10 mouse cellular contexts compared by ENCODE assay signal in the genomic region with DNA sequence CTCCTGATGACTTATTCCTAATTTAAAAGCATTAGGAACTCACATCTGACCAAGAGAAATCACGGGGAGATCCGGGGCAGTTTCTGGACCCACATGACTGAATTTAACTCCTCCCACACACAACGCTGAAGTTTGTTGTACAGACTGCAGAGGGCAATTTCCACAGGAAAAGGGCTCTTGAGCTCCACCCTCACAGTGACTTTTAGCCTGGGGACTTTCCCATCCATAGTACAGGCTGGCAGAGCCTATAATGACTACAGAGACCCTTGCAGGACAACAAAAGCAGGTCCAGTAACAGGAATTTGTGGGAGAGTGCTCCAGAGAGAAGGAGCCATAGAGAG. TPM values are rescaled to one million over a fixed set of nuclear protein-coding genes. Genes with fewer than 3 reads are reported as not detected.
A peak's percentile ranks its signal among the peaks of the same experiment; 100 is the strongest.
DNase-seq lines count a peak whose midpoint lies in the region; ATAC-seq and TF ChIP-seq lines count a peak whose summit lies in the region.
"Had no signal": no experiment of that assay in that cellular context is flagged by ENCODE, and none has a peak within 500 bp of the region (broad histone marks: within the 10 kb centered on the region; RNA-seq: fewer than 3 reads in every experiment).

No protein-coding gene starts in this region.

- no peak overlapping the region for H3K4me3 ChIP-seq in lung, adult 2 months (replicated peaks; ENCODE audit: extremely low read depth, low read depth, low read length)
- no peak overlapping the region for H3K4me3 ChIP-seq in hindbrain, embryonic 13.5 days

- no peak for TF ChIP-seq CTCF in lung, adult 2 months (IDR thresholded peaks at IDR 0.05; ENCODE audit: insufficient read depth, low read length)

- no peaks in the 10 kb centered on the region for H3K36me3 ChIP-seq in splenic B cell, adult 2 months (ENCODE audit: control insufficient read depth, insufficient read depth, low read length, poor library complexity, severe bottlenecking)
- no peaks in the 10 kb centered on the region for H3K36me3 ChIP-seq in hindbrain, embryonic 13.5 days

- no peaks in the 10 kb centered on the region for H3K27me3 ChIP-seq in splenic B cell, adult 2 months (ENCODE audit: control insufficient read depth, insufficient read depth, low read length, poor library complexity, severe bottlenecking)
- no peaks in the 10 kb centered on the region for H3K27me3 ChIP-seq in hindbrain, embryonic 13.5 days

- TF ChIP-seq POLR2A in lung, adult 2 months (IDR thresholded peaks at IDR 0.05; ENCODE audit: borderline replicate concordance, extremely low read depth, low read depth, low read length), result no peak

- DNase-seq in lung, adult 18-20 months, result peak; percentile 19 to 23
- no peak for DNase-seq in lung, adult 2 months
- peak; percentile 30 for DNase-seq in fibroblast of lung, adult 2 months (ENCODE audit: low read depth)
- DNase-seq in kidney, postnatal 36 days, result peak; percentile 45 to 51
- DNase-seq in splenic B cell, adult 2 months (ENCODE audit: low read depth, low spot score), result peak; percentile 84
- no peak for DNase-seq in embryo, embryonic 10.5 days (ENCODE audit: low spot score)
- DNase-seq in urinary bladder, adult 2 months (ENCODE audit: low spot score), result no peak
- DNase-seq: adrenal gland, postnatal 25 days; layer of hippocampus, adult 9-11 months had no signal

- H3K4me2 ChIP-seq in hindbrain, embryonic 13.5 days, result no peak overlapping the region

- no peak overlapping the region for H3K27ac ChIP-seq in hindbrain, embryonic 13.5 days

- 3% methylated on average over 3 of the region's 3 CpGs for WGBS in lung, adult 2 months
- 54% methylated on average over 3 of the region's 3 CpGs for WGBS in hindbrain, embryonic 13.5 days

- no peak for ATAC-seq in hindbrain, embryonic 13.5 days (ENCODE audit: low FRiP score)

- H3K9ac ChIP-seq in hindbrain, embryonic 13.5 days, result no peak overlapping the region

- H3K9me3 ChIP-seq in hindbrain, embryonic 13.5 days, result no peaks in the 10 kb centered on the region

- H3K4me1 ChIP-seq in lung, adult 2 months (ENCODE audit: control insufficient read depth, insufficient read depth, low read length), result peaks cover 5% of the 10 kb centered on the region
- no peaks in the 10 kb centered on the region for H3K4me1 ChIP-seq in hindbrain, embryonic 13.5 days (replicated peaks)

RNA-seq across cellular contexts. Expression of a gene that starts 28.1 kb away (rescaled TPM):
- polyA plus RNA-seq in lung, adult 2 months (2012; rRNA removed), result 24.4 and 25.2 TPM in 2 replicates
- polyA plus RNA-seq in hindbrain, embryonic 13.5 days (2015; fragmentation: Nextera tagmentation; extraction: Ambion mirVana), result 13.5 and 14.4 TPM in 2 replicates
- 25.7 and 38.1 TPM in 2 replicates for polyA plus RNA-seq in urinary bladder, adult 2 months (2012; rRNA removed)

RNA-seq across cellular contexts. Expression of a gene that starts 29.7 kb away (rescaled TPM):
- 15.1 and 16.3 TPM in 2 replicates for polyA plus RNA-seq in lung, adult 2 months (2012; rRNA removed)
- polyA plus RNA-seq in hindbrain, embryonic 13.5 days (2015; fragmentation: Nextera tagmentation; extraction: Ambion mirVana), result 1.7 and 2.1 TPM in 2 replicates
- 3.4 and 5.3 TPM in 2 replicates for polyA plus RNA-seq in urinary bladder, adult 2 months (2012; rRNA removed)

RNA-seq across cellular contexts. Expression of a gene that starts 37.0 kb away (rescaled TPM):
- 0.60 and 0.70 TPM in 2 replicates for polyA plus RNA-seq in lung, adult 2 months (2012; rRNA removed)
- polyA plus RNA-seq in hindbrain, embryonic 13.5 days (2015; fragmentation: Nextera tagmentation; extraction: Ambion mirVana), result 28.1 and 30.7 TPM in 2 replicates
- 1.1 and 1.3 TPM in 2 replicates for polyA plus RNA-seq in urinary bladder, adult 2 months (2012; rRNA removed)

Comparison
In these comparisons a context has a peak if more than half of its experiments do, and no peak if none do; other contexts are left out.
1. DNase-seq: peak in lung, adult 18-20 months (2 of 2), fibroblast of lung, adult 2 months (single experiment), kidney, postnatal 36 days (2 of 2) and splenic B cell, adult 2 months (single experiment); none in lung, adult 2 months (single experiment), embryo, embryonic 10.5 days (single experiment) and urinary bladder, adult 2 months (single experiment).
2. RNA of a gene that starts 37.0 kb away (polyA plus RNA-seq): 28.1 to 30.7 TPM in hindbrain, embryonic 13.5 days; 1.1 to 1.3 TPM in urinary bladder, adult 2 months and 0.60 to 0.70 TPM in lung, adult 2 months; every median in the first group is over 10 times any median in the second.